Mouse (Mus musculus) E14TG2a.4 (cell line): Measurements from ENCODE around the gene Tmem52b.

Source experiments
- CTCF ChIP-seq: conservative IDR thresholded peaks from 2 replicates; pipeline ENCODE4 v1.5.1; 2014; ENCODE audit warnings: low read length
- NANOG ChIP-seq: IDR thresholded peaks from 2 replicates; pipeline ENCODE4 v1.6.1; 2014; ENCODE audit warnings: borderline replicate concordance, low read length, mixed read lengths
- POU5F1 ChIP-seq: IDR thresholded peaks from 2 replicates; pipeline ENCODE4 v1.6.1; 2014; ENCODE audit warnings: low read length, borderline replicate concordance

GRCm38 (mm10) chr6:129548009-129548408, 35.7 kb downstream of the Tmem52b start:
- TF ChIP-seq CTCF = no peak
- TF ChIP-seq NANOG = no peak
- no peak for TF ChIP-seq POU5F1
